Mouse (Mus musculus) ES-E14 (cell line): ENCODE results near the gene Pld5.

ENCODE experiments used
- CHD2 ChIP-seq: IDR thresholded peaks from 2 replicates; pipeline ENCODE4 v1.6.1; 2014; ENCODE audit warnings: mild to moderate bottlenecking, low read depth, low read length, inconsistent platforms
- ZC3H11A ChIP-seq: IDR thresholded peaks from 2 replicates; pipeline ENCODE4 v1.6.1; 2012; ENCODE audit warnings: low read depth, mild to moderate bottlenecking, inconsistent platforms, low read length, borderline replicate concordance
- ZNF384 ChIP-seq: IDR thresholded peaks from 2 replicates; pipeline ENCODE4 v1.6.1; 2012; ENCODE audit warnings: low read depth, low read length, inconsistent platforms

DNA sequence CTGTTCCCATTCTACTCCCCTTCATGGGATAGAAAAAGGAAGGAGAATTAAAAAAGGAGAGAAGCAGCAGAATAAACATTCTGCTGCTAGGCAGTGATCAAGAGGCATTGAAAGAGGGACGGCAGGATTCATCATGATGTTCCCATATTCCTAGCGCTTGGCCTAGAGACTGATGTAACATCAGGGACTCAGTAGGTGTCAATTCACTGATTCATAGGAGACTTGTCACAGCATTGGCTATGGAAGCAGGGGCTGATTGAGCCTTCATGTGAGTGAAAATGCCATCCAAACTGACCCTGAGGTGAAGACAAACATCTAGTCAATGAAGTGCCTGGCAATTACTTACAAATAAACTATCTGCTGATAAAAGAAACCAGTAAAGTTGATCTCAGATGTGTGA lies 324.3 kb downstream of the Pld5 start:
- TF ChIP-seq CHD2 = no peak
- no peak for TF ChIP-seq ZC3H11A
- no peak for TF ChIP-seq ZNF384
